Mouse (Mus musculus) urinary bladder, postnatal 10 days (tissue): ENCODE measurements around the gene Ung.
A peak's percentile ranks its signal among the peaks of the same experiment; 100 is the strongest.

Experiments used
- DNase-seq: peaks from one replicate; pipeline ENCODE4 v3.0.0; 2022; ENCODE audit warnings: low spot score

Gene Ung

DNA sequence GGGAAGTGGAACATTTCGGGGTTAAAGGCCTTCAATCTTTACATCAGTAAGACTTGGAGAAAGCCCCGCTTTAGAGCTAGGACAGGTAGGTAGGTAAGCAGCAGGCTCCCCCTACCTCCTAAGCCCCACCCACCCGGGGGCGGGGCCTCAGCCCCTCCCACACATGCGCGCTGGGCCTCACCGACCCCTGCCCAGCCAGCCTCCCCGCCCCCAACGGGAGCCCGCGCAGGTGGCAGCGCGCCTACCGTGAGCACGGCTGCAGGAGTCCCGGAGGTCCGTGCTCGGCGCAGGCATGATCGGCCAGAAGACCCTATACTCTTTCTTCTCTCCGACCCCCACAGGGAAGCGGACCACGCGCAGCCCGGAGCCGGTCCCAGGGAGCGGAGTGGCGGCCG is at the start of gene Ung:
Ung (plus strand) TSS at position 176 of the 395 bp plus-strand sequence.
- DNase-seq = no peak

DNA sequence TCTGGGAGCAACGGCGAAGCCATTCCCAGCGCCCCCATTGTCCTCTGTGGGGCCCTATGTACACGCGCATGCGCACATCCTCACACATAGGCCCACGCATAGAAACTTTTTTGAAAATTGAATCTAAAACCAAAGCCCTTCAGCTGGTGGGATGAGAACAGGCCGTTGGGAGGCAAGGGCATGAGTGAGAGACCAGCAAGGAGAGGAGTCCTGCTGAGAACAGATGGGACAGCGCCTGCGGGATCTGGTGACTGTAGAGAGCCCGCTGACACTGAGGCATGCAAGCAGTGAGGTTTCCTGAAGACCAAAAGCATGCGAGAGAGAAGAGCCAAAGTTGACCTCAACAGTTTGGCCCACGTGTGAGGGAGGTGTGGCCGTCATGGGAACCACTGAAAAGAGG is 44.7 kb upstream of the Ung start:
- no peak for DNase-seq

DNA sequence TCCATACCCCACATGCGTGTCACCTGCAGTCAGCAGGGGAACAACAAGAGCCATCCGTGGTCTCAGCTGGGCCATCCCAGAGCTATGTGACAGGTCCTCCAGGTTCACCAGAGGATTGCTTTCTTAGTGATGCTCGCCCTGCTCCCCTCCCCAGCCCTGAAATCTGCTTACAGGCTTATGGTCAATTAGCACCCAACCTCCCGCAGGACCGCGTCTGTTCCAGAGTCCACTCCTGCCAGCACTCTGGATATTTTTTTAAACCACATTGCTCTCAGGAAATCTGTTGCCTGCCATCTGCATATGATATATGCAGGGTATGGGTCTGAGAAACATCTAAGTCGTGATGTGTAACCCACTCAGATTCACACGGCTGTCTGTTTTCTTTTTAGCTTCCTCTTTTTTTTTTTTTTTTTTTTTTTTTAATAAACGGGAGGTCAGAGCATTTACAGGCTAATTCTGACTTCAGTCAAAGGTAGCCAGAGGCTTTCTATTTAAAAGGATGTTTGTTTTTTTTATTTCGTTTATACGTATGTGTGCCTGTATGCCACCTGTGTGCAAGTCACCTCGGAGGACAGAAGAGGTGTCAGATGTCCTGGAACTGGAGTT is 42.2 kb upstream of the Ung start:
- DNase-seq = no peak

DNA sequence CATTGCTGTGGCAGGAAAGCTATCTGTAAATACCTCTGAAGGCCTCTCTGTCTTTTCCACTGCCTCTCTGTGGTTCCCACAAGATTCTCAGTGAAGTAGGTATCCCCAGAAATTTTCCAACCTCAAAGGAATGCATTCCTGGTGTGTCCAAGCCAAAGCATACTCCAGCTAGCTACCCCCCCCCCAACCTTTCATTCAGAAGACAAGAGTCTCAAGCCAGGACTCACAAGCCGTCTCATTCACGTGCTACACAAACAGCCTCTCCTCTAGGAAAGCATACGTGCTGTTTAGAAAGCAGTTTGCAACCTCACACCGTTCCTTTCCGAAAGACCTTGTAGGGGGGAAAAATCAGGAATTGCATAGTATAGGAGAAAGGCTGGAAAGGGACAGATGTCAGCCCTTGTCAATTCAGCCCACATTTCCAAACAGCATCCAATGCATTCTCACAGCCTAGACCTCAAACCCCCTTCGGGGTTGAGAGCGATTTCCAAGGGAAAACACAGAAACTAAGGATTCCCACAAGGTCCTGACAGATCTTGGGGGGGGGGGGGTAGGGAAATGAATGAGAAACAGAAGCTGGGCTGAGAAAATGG is 39.7 kb upstream of the Ung start:
- no peak for DNase-seq

DNA sequence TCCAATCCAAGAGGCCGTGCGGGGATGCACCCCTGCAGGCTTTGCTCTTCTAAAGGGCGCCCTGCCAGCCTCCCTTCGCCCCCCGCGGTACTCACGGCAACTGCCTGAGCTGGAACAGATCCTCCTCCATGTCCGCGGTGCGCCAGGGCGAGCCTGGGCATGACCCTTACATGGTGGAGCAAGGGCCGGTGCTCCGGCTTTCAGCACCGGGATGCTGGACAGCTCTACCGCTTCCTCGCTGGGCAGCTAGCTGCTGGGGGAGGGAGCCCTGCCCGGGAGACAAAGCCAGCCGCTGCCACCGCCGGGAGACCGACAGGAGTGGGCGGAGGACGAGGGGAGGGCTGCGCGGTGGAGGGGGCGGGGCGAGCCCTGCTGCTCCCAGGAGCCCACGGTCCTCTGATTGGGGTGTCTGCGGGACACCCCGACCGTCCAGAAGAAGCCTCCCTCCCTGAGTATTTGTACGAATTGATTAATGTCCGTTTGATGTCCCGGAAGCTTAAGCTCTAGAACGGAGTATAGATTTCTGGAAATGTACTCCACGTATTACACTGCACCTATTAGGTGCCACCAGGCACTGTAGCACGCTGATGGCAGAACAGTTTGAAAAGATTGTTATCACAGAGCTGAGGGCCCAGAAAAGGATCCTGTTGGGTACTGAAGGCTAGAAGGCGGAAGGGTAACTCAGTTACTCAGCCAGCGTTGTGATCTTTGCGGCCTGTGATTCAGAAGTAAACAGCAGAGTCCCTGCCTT is 39.0 kb upstream of the Ung start, which contains the start of gene Svop:
Svop (minus strand) TSS at position 514 of the 751 bp plus-strand sequence.
- DNase-seq = peak; percentile 47

DNA sequence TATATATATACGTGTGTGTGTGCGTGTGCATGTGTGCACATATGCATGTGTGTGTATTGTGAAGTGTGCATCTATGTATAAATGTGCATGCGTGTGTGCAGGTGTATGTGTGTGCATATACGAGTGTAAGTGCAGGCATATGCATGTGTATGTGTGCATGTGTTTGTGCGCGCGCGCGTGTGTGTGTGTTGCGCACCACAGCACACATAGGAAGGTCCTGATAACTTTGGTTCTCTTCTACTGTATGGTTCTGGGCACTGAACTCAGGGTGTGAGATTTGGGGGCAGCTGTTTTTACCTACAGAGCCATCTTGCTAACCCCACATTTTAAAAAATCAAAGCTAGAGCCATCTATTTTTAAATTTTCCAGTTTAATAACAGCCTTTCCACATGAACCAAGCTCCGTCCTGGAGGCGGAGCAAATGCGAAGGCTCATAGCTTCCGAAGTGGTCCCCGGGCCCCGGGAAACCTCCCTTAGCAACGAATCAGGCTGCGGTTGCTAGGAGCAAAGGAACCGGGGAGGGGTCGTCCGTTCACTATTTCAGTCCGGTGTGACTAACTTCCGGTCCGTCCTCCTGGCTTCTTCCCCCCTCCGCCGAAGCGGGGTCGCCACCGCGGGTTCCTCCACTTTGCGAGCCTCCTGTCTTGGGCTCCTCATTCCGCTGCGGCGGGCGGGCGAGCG is 30.3 kb upstream of the Ung start:
- DNase-seq = peak; percentile 76

DNA sequence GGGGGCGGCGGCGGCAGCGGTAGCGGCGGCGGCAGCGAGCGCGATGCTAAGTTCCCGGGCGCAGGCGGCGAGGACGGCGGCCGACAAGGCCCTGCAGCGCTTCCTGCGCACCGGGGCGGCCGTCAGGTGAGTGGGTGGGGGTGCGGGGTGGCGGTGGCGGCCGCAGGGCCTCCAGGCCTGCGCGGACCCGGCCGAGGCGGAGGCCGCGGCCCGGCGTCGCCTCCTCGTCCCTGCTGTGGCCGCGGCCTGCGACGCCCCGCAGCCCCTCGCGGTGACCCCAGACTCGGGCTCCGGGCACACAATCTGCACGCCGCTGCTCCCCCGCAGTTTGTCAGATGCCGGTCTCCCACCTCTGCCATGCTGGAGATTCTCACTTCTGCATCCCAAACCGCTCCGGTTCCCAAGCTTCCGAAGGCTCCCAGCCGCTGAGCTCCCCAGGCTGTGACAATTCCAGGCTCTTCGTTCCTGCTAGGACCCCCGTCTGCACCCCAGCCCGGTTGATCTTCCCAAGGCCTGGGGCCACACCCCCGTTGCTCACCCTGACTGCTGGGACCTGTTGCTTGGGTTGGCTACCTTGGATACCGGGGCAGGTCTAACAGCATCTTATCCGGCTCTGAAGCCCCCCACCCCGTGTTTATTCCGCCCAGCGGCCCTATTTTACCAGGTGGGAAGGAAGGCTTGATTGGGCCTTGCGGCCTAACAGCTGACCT is 29.6 kb upstream of the Ung start:
- DNase-seq = no peak

DNA sequence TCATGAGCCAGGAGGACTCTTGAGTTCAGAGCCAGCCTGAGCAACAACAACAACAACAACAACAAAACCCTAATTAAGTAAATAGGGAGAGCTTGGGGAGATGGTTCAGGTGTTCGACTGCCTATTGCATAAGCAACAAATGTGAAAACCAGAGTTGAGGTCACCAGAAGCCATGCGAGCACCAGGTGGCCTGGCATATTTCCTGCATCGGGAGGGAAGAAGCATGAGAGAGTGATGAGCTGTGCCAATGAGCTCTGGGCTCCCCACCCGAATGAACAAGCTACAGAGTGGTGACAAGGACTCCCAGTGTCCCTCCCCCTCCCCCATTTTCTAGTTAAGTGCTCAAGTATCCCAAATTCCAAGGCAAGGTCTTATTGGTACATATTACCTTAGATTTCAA is 28.3 kb upstream of the Ung start:
- DNase-seq = no peak

DNA sequence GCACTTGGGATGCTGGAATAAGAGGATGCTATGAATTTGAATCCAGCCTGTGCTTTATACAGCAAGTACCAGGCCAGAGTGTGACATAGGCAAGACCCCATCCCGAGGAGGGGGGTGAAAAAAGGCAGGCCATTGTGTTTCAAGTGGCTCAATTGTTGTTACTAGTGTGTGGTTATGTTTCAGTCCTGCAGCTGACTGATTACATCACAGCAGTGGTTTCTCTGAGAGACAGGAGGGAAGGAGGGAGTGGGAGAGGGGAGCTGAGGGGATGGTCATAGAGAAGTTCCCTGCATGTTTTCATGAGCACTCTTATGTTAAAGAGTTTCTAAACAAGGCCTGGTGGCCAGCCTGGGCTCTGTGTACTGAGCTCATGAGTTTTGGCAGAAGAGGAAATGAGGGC is 27.4 kb upstream of the Ung start:
- DNase-seq = no peak

DNA sequence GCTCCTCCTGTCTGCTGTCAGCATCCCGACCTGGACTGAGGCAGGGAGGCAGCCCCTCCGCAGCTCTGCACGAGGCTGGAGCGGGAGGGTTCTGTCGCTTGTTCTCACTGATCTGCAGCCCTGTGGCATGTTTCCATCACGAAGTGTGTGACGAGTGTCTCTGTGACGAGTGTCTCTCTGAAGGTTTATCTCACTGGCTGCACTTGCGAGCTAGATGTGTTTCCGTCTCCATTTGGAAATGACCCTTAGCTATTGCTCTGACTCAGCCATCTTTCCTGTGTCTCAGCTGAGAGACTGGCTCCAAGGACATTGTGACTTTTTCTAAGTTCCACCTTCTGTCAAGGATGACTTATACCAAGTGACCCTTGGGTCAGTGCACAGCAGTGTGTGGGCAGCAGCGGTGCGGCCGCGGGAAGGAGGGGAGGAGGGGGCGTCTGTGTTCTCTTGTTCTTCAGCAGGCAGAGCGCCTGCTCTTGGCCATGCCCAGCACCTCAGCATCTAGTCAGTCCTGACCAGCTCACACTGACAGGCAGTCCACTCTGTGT is 23.7 kb upstream of the Ung start:
- no peak for DNase-seq

DNA sequence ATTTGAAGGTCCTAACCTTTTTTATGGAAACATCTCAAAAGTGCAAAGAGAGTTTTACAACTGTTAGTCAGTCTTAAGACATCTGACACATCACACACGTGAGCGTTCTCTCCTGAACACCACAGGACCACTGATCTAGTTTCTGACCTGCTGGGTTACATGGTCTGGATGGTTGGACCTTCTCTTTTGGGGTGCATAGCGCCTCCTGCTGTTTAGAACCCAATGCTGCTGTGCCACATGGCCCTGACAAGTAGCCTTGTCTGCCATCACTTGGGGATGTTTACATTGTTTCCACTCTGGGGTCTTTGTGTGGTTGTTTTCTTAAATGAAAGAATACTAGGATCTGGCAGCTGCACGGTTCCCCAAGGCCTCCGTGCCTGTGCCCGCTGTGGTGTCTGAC is 16.9 kb upstream of the Ung start:
- no peak for DNase-seq

DNA sequence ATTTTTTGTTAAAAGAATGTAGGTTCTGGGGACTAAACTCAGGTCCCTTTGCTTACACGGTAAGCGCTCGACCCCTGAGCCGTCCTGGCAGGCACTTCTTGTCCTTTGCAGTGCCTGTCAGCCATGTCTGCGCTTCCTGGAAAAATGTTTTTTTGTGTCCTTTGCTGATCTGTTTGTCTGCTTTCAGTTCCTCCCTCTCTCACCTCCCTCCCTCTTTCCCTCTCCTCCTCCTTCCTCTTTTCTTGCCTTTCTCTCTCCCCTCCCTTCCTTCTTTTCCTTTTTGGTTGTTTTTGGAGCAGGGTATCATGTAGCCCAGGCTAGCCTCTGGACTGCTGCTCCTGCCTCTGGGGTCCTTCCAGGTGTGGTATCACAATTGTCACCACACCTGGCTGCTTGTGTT is 15.2 kb upstream of the Ung start:
- DNase-seq = no peak

DNA sequence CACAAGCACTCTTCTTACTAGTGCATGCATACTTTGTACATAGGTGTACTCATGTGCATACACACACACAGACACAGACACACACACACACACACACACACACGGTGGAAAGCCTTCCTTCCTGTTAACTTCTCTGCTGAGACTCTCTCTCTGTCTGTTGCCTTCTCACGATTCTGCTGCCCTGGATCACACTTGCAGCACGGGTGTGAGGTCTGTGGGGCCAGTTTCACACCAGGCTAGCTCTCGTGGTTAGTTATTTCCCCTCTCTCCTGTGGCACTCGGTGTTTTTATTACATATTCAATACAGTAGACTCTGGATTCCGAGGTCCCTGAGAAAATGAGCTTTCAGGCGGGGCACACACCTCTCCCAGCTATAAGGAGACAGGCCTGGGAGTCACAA is 13.6 kb upstream of the Ung start:
- no peak for DNase-seq

DNA sequence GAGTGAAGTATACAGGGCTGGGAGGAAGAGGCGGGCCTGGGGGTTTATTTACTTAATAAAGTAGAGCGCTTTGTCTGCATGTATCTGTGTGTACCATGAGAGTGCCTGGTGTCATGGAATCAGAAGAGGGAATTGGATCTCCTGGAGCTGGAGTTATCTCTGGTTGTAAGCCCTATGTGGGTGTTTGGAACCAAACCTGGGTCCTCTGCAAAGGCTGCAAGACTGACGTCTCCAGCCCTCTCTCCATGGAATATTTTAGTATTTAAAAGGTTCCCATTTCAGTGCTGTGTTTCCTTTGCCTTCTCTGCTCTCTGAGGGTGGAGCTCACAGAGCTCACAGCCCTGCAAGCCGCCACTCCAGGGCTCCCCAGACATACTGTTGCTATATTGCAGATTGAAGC is 10.4 kb upstream of the Ung start:
- no peak for DNase-seq

DNA sequence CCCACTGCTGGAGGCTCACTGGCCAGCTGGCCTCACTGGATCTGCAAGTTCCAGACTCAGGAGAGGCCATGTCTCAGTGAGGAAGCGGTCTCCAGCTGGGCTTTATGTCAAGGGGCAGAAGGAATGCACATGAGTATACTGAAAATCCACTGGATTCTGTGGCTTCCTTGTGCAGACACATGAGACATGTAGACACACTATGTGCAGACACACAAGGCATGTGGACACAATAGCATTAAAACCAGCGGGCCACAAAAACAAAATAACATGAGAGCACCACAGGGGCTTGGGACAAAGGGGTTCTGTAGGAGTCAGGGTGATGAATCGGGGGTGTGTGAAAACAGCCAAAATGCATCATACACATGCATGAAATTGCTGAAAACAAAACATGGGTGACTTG is 4.2 kb upstream of the Ung start:
- DNase-seq = no peak

DNA sequence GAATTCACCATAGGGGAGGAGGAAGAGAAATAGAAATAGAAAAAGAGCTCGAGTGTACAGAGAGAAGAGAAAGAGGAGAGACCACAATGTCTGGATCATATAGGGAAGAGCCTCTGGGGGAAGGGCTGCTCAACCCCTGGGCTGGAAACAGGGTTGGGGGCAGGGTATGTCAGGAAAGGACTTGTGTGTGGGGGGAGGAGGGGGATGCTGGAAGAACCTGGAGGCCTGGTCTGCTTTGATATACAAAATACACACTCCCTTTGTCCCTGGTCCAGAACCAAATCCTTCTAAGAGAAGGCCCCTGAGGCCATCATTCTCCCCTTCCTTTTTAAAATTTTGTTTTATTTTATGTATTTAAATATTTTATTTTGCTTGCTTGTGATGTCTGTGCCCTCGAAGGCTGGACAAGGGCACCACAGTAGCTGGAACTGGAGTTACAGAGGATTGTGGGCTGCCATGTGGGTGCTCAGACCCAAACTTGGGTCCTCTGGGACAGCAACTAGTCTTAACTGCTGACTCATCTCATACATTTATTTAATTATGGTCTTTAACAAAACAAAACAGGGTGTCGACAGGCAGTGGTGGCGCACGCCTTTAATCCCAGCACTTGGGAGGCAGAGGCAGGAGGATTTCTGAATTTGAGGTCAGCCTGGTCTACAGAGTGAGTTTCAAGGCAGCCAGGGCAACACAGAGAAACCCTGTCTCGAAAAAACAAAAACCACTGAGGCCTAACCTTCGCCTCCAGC is 3.5 kb upstream of the Ung start:
- DNase-seq = no peak

DNA sequence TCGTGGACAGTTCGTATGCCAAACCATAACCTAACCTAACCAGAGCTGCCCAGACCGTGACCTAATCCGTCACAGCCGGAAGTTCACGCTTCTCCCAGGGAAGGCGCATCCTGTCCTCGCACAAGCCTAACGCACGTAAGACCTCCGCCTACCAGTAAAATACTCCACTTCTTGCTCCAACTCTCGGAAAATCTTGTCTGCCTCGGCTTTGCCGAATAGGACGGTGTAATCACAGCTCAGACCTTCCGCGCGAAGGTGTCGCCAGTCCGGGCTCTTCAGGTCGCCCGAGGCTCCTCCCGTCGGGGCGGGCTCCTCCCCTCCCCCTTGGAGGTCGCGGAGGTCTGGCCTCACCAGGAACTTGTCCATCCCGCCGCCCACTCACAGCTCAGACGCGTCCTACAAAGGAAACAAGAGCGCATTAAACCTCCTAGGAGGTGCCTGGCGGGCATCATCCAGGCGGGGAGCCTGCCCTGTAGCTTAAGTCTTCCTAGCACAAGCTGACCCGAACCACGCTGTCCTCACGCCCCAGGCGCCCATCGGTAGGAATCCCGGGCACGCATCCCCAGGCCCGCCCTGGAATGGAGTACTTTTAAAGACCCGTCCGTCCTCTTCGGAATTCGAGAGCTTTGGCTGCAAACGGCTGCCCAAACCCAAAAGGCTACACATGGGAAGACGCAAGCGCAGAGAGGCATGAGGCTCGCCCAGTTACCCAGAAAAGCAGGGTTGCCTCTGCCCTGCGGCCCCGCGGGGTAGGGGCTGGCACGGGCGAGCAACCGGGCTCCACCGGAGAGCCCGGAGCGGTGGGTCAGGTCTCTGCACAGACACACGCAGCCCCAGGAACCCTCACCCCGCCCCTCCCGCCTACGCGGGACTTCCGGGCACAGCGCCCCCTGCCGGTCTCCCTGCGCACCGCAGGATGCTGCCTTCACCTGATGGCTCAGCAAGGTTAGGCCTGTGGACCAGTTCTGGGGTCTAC is 2.5 kb upstream of the Ung start, which contains the start of gene Alkbh2:
Alkbh2 (minus strand) TSS at position 845 of the 976 bp plus-strand sequence.
- DNase-seq = peak; percentile 59

DNA sequence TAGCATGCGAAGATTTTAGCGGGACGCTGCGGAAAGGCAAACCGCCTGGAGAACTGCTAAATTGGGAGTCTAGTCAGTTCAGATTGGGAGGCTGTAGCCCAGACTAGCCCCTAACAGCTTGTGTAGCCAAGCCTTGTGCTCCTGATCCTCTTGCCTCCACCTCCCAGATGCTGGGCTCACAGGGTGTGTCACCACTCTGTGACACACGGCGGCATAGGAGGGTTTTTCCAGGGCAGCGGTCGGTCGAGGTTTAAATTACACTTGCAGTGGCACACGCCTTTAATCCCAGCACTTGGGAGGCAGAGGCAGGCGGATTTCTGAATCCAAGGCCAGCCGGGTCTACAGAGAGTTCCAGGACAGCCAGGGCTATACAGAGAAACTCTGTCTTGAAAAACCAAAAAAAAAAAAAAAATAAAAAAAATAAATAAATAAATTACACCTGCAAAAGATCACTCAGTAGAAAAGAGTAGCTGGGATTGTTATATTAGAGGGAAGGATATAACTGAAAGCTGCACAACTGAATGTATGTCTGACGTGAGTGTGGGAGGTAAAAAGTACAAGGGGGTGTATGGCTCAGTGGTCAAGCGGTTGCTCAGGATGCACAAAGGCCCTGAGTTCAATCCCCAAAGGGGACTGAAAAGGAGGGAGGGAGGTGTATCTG is 506 bp upstream of the Ung start:
- DNase-seq = no peak
